Mouse (Mus musculus) thymus, postnatal 14 days (tissue): ENCODE results near the gene Rgs9.

Experiments used
- DNase-seq: peaks from one replicate; pipeline ENCODE4 v3.0.0; 2021

Rgs9 gene

DNA sequence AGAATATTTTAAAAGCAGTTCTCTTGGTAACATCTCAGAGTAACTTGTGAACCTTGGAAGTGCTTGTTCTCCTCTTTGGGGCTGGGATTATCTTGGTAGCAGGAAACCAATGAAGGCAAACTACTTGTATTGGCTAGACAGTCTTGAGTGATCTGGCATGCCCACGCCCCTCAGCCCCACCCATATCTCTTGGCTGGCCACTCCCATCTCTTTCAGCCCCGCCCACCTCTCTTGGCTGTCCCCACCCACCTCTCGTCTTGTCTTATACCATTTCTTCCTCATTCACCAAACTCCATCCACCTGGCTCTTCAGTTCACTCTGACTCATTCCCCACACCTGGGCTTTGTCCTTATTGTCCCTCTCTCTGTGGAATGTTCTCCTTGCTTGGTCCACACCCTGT is 64.3 kb downstream of the Rgs9 start:
- DNase-seq, result no peak

- no peak for DNase-seq
Observed at GRCm38 (mm10) chr11:109232811-109233210, 65.1 kb downstream of the Rgs9 start.

GRCm38 (mm10) chr11:109227139-109227538 is 70.8 kb downstream of the Rgs9 start:
- no peak for DNase-seq

DNA sequence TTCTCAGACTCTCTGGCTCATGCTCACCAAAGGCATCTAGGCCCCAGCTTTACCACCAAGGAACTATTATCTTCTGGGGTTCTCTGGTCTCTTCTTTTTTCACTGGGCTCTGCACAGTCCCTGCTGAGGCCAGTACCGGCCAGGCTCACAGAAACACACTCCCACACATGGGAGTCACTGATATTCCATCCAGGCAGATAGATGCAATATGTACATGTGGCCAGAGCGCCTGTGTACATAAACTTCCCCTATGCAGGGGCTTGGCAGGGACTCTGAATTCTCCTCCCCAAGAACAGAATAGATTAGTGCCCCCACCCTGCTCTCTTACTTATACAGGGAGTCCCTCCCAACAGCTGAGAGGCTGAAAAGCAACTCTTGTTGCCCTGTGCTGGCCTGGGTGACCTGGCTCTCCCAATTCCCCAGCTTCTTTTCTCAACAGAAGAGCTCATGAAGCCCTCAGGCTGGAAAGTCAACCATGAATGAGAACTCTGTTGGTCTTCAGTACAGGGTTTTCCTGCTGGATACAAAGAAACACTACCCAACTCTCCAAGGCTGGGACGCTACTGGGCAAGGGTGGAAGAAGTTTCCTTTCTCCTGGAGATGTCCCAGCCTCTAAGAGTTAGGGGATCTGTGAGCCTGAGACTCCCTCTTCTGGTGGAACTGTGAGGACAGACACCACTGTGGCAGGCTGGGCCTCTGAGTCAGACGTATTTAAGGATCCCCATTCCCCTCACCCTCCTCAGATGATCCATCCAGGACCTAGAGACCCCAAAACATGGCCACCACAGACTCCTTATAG is 76.5 kb downstream of the Rgs9 start:
- DNase-seq, result no peak

DNA sequence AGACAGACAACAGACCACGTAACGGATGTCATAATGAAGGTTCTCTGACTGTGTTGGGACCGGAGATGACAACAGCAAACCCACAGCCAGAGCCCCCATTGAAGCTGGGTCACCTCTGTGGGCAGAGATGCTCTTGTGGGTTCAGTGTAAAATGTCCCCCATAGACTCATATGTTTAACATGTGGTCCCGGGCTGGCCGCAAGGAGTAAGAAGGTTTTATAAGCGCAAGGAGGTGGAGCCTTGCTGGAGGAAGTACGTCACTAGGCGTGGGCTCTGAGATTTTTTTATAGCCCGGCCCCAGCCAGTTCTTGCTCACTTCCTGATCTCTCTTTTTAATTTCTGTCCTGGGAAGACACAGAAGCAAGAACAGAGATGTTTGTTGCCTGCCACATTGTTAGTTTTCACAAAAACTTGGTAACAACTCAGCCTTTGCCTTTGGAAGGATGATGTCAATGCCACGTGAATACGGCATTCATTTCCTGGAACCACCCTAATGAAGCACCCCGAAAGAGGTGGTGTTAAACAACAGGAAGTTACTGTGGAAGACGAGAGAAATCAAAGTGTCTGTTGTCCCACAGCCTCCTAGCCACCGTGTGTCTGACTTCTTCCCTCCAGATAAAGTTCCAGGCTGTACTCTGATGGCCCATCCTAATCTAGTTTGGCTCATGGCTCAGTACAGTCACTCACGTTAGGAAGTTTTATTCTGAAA is 79.1 kb downstream of the Rgs9 start:
- no peak for DNase-seq

- DNase-seq, result no peak
Observed at GRCm38 (mm10) chr11:109217827-109218536, 79.9 kb downstream of the Rgs9 start.

DNA sequence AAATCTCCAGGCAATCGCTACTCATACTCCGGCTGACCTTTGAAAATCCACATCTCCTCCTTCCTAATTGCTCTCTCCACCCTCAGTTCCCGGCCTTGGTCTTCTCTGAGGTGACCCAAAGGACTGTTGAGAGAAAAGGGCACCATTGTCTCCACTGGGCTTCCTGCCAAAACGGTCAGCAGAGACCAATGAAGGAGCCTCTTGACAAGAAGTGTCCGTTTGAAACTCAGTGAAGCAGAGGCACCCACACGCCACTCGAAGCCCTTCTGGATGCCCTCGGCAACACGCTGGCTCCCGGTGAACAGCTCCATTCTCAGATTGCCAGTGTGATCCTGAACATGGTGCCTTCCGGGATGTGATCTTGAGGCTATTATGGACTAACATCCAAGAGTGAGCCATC is 87.2 kb downstream of the Rgs9 start:
- no peak for DNase-seq

GRCm38 (mm10) chr11:109210341-109210740 is 87.6 kb downstream of the Rgs9 start:
- DNase-seq, result no peak

GRCm38 (mm10) chr11:109206732-109207131 is 91.2 kb downstream of the Rgs9 start:
- DNase-seq, result no peak

DNA sequence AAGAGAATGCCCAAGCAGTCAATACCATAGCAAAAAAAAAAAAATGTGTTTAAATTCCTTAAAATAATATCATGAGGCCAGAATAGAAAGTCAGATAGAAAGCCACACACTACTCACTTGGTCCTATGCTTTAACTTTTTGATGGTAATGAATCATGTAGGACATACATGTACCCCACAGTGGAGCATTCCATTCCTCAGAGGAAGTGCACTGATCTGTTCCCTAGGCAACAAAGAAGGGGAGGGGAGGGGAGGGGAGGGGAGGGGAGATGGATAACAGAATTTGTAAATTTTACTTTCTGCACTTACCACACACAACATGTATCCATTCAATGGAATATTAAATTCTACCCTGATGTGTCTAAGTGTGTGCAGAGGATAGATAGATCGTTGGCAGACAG is 91.9 kb downstream of the Rgs9 start:
- no peak for DNase-seq

DNA sequence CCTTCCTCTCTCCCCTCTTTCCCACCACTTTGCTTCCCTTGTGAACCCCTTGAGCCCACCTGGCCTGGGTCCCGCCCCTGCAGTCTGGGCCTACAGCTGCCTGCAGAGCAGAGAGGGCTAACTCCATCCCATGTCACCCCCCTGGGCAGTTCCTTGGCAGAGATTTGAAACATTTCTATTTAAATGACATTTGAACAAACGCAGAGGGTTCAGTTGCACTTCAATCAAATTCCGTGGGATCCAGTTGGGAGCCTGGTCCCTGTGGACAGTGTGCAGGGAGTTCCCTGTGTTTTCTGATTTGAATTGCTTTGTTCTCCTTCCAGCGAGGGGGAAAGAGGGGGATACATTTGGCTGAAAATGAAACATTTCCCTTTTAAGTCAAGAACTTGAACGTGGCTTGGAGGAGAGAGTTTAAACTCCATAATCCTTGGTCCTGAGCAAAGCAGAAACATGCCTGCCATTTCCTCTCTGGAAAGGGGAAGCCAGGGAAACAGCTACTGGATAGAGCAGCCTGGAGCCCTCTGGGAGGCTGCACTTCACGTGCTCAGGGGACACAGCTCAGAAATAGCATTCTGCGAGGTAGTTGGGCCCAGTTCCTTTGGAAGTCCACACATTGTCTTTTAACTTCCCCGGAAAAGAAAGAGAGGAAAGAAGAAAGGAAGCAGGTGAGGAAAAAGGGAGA is 98.2 kb downstream of the Rgs9 start:
- DNase-seq, result no peak

DNA sequence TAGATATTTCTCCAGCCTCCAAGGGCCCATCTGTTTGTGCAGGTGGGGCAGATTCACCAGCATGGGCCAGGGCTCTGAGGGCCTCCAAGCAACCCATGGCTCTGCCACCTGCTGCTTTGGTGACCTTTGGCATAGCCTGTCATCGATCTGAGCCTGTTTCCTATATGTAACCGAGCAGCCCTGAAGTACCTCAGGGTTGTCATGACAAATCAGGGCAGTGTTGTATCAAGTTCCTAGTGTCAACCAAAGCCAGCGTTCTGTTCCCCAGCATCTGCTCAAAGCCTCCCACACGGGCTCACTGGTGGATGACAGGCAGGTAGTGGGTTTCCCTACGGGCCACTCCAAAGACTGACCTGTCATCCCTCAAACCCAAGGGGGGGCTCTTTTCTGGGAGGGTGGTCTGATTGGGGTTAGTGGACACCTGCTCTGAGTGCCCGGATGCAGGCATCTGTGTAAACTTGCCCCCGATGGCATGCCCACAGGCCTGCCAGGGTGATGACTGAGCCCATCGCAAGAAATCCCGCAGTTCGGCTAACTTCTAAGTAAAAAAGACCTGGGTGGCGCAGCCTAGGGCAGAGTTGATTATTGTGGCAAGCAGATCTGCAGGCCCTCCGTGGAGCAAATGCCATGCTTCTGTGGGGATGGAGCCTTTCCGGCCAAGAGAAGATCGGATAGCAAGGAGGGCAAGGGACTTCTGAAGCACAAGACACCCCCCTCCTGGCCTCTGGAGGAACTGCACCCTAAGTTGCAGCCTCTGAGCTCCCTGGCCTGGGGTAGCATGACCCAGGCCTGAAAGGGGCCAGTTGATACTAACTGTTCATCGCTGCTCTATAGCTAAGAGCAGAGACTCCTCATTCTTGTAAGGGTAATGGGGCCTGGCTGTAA is 105.0 kb downstream of the Rgs9 start:
- DNase-seq, result peak; percentile 75

DNA sequence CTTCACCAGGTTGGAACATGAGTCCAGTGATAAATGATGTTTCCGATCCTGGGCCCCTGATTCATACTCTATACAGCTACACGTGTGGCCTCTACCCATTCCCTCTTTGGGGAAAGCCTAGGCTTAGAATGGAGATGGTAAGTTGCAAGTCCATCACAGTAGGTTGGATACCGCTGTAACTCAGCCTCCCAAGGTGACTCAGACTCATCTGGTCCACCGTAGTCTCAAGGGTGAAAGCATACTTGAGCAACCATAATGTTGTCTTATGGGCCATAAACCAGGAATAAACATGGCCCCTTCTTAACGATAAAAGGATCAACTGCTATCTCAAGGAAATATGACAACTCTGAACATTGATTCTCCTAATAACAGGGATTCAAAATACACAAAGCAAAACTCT is 109.7 kb downstream of the Rgs9 start:
- DNase-seq, result no peak

DNA sequence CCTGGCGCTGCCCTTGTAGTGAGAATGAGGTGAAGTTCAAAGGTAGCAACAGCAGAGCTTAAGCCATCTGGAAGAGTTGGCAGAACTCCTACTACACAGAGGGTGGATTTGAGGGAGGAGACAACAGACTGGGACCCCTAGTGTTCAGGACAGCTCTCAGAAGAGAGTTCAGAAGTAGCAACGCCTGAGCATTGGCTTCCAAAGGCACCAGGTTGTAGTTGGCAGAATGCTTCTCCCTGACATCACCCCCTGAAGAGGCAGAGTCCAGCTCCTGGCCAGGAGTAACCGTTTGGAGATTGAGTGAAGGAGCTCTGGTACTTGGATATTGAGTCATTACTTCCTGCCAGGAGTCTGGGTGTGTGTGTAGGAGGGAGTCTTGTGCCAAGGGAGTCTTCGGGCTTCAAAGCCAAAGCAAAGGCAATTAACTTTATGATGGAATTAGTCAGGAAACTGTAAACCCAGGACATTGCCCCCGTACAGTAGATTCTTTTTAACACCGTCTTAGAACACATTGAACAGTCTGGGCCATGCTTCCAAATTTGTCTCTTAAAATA is 110.2 kb downstream of the Rgs9 start:
- DNase-seq, result no peak

- DNase-seq, result no peak
Observed at GRCm38 (mm10) chr11:109181118-109181517, 116.8 kb downstream of the Rgs9 start.

DNA sequence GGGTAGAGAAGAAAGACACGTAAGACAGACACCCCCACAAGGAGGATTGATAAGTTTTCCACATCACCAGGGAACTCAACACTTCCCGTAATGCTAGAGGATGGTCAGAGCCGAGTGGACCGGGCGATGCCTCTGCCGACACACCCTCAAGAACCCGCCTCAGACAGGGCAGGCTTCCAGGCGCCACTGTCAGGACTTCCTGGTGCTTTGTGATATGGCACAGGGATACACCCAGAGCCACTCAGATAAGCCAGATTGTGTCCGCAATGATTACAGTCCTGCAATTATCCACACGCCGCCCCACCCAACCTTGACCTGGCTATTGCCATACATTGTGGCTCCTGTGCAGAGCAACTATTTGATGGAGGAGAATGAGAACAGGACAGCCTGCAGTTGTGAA is 117.6 kb downstream of the Rgs9 start:
- DNase-seq, result no peak

DNA sequence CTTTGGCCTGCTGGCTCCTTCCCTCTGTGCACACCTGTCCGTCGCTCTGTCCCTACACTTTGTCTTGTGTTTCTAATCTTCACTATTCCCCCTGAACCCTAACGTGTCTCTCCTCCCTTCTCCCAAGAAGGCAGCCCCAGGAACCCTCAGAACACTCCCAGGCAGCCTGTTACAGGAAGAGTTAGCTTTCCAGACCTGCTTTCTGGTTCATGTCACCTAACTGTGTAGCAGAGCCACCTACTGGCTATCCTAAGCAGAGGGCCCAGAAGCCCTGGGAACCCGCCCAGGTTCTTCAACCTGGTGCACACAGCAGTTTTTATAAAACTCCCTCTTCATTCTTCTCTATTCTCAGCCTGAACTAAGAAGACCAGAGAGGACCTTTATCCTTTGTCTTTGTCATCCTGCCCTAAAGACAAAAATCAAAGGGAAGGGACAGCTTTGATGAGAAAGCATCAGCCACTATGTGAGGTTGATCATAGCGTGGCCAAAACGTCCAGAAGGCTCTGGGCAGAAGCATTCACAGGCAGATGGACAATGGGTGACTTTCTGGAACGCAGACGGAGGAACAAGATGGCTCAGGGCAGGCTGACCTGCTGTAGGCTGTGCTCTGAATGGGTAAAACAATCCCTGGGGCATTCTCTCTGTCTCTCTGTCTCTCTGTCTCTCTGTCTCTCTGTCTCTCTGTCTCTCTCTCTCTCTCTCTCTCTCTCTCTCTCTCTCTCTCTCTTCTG is 119.0 kb downstream of the Rgs9 start:
- peak; percentile 23 for DNase-seq

GRCm38 (mm10) chr11:109175376-109175969 is 122.5 kb downstream of the Rgs9 start:
- no peak for DNase-seq
